Mouse (Mus musculus): ENCODE data around the gene Gng12. TPM values are rescaled to one million over a fixed set of nuclear protein-coding genes. Genes with fewer than 3 reads are reported as not detected.
A peak's percentile ranks its signal among the peaks of the same experiment; 100 is the strongest.
"Not testable (repeated sequence)": the region's sequence is repeated elsewhere in the genome, so short reads cannot be mapped to it uniquely, and the experiment has no call there.

Gng12 gene
- polyA plus RNA-seq, 1 experiment from 2014 or later, result 51.5 TPM

- Histone ChIP-seq H3K4me1 (replicated peaks; ENCODE audit: control insufficient read depth, insufficient read depth, low read length) (peaks cover 31% of the 10 kb centered on the region), H3K4me2 (no peak overlapping the region), H3K36me3 (ENCODE audit: control insufficient read depth, insufficient read depth, low read length) (no peaks in the 10 kb centered on the region), H3K27ac (ENCODE audit: low read depth, low read length) (no peak overlapping the region; the same call in 1 of the 2 replicates), H3K4me3 (ENCODE audit: low read depth, low read length) (no peak overlapping the region), H3K9ac (ENCODE audit: low read depth, low read length) (0 out of 2 replicates have a peak overlapping the region, but pooled peaks have one; percentile 25), H3K27me3 (replicated peaks; ENCODE audit: control insufficient read depth, insufficient read depth, low read length) (no peaks in the 10 kb centered on the region), H3K9me3 (ENCODE audit: control insufficient read depth, low read length) (no peaks in the 10 kb centered on the region)
- WGBS, result 77% methylated on average over 6 of the region's 6 CpGs
- peak; percentile 33 for ATAC-seq (replicated peaks; ENCODE audit: low FRiP score)
- no peak for DNase-seq (ENCODE audit: low spot score)
Measured at GRCm38 (mm10) chr6:67013293-67013948, 117.2 kb downstream of the Gng12 start.

GRCm38 (mm10) chr6:67013949-67014678 lies 117.9 kb downstream of the Gng12 start:
- H3K9ac ChIP-seq (ENCODE audit: low read depth, low read length), result 0 out of 2 replicates have a peak overlapping the region, but pooled peaks have one; percentile 25
- H3K27ac ChIP-seq (ENCODE audit: low read depth, low read length), result peak overlapping the region; percentile 19
- no peaks in the 10 kb centered on the region for H3K9me3 ChIP-seq (ENCODE audit: control insufficient read depth, low read length)
- H3K4me3 ChIP-seq (ENCODE audit: low read depth, low read length), result no peak overlapping the region
- DNase-seq (ENCODE audit: low spot score) (no peak), ATAC-seq (replicated peaks; ENCODE audit: low FRiP score) (peak; percentile 74)
- 83% methylated on average over 9 of the region's 9 CpGs for WGBS
- H3K36me3 ChIP-seq (ENCODE audit: control insufficient read depth, insufficient read depth, low read length), result no peaks in the 10 kb centered on the region
- peak overlapping the region; percentile 12; the same call in 1 of the 2 replicates for H3K4me2 ChIP-seq
- H3K27me3 ChIP-seq (replicated peaks; ENCODE audit: control insufficient read depth, insufficient read depth, low read length), result no peaks in the 10 kb centered on the region
- peaks cover 31% of the 10 kb centered on the region for H3K4me1 ChIP-seq (replicated peaks; ENCODE audit: control insufficient read depth, insufficient read depth, low read length)

- Histone ChIP-seq H3K27ac (ENCODE audit: low read depth, low read length) (no peak overlapping the region), H3K9ac (ENCODE audit: low read depth, low read length) (no peak overlapping the region), H3K9me3 (ENCODE audit: control insufficient read depth, low read length) (no peaks in the 10 kb centered on the region), H3K4me2 (no peak overlapping the region), H3K27me3 (replicated peaks; ENCODE audit: control insufficient read depth, insufficient read depth, low read length) (no peaks in the 10 kb centered on the region), H3K4me3 (ENCODE audit: low read depth, low read length) (no peak overlapping the region), H3K36me3 (ENCODE audit: control insufficient read depth, insufficient read depth, low read length) (no peaks in the 10 kb centered on the region), H3K4me1 (replicated peaks; ENCODE audit: control insufficient read depth, insufficient read depth, low read length) (peaks cover 31% of the 10 kb centered on the region)
- DNase-seq (ENCODE audit: low spot score), result no peak
- 87% methylated on average over 1 of the region's 1 CpGs for WGBS
- peak; percentile 32; the same call in 1 of the 2 replicates for ATAC-seq (replicated peaks; ENCODE audit: low FRiP score)
Measured at GRCm38 (mm10) chr6:67014679-67015075, 118.5 kb downstream of the Gng12 start.

- H3K27me3 ChIP-seq (replicated peaks; ENCODE audit: control insufficient read depth, insufficient read depth, low read length), result no peaks in the 10 kb centered on the region
- H3K9me3 ChIP-seq (ENCODE audit: control insufficient read depth, low read length), result no peaks in the 10 kb centered on the region
- no peak overlapping the region for H3K4me3 ChIP-seq (ENCODE audit: low read depth, low read length)
- DNase-seq (ENCODE audit: low spot score) (no peak), ATAC-seq (replicated peaks; ENCODE audit: low FRiP score) (no peak)
- H3K27ac ChIP-seq (ENCODE audit: low read depth, low read length), result no peak overlapping the region
- H3K4me2 ChIP-seq, result no peak overlapping the region
- WGBS, result 68% methylated on average over 8 of the region's 8 CpGs
- H3K4me1 ChIP-seq (replicated peaks; ENCODE audit: control insufficient read depth, insufficient read depth, low read length), result peaks cover 31% of the 10 kb centered on the region
- no peak overlapping the region for H3K9ac ChIP-seq (ENCODE audit: low read depth, low read length)
- no peaks in the 10 kb centered on the region for H3K36me3 ChIP-seq (ENCODE audit: control insufficient read depth, insufficient read depth, low read length)
Measured at GRCm38 (mm10) chr6:67015739-67016519, 119.7 kb downstream of the Gng12 start.

GRCm38 (mm10) chr6:67016520-67017111 lies 120.4 kb downstream of the Gng12 start:
- Histone ChIP-seq H3K27me3 (replicated peaks; ENCODE audit: control insufficient read depth, insufficient read depth, low read length) (no peaks in the 10 kb centered on the region), H3K4me2 (no peak overlapping the region), H3K4me3 (ENCODE audit: low read depth, low read length) (no peak overlapping the region), H3K4me1 (replicated peaks; ENCODE audit: control insufficient read depth, insufficient read depth, low read length) (peaks cover 31% of the 10 kb centered on the region), H3K36me3 (ENCODE audit: control insufficient read depth, insufficient read depth, low read length) (no peaks in the 10 kb centered on the region), H3K27ac (ENCODE audit: low read depth, low read length) (no peak overlapping the region), H3K9me3 (ENCODE audit: control insufficient read depth, low read length) (no peaks in the 10 kb centered on the region), H3K9ac (ENCODE audit: low read depth, low read length) (no peak overlapping the region)
- ATAC-seq (replicated peaks; ENCODE audit: low FRiP score) (no peak), DNase-seq (ENCODE audit: low spot score) (no peak)
- 73% methylated on average over 7 of the region's 7 CpGs for WGBS

- Histone ChIP-seq H3K27me3 (replicated peaks; ENCODE audit: control insufficient read depth, insufficient read depth, low read length) (no peaks in the 10 kb centered on the region), H3K4me3 (ENCODE audit: low read depth, low read length) (no peak overlapping the region), H3K27ac (ENCODE audit: low read depth, low read length) (no peak overlapping the region), H3K36me3 (ENCODE audit: control insufficient read depth, insufficient read depth, low read length) (no peaks in the 10 kb centered on the region), H3K9me3 (ENCODE audit: control insufficient read depth, low read length) (no peaks in the 10 kb centered on the region), H3K4me1 (replicated peaks; ENCODE audit: control insufficient read depth, insufficient read depth, low read length) (peaks cover 26% of the 10 kb centered on the region), H3K9ac (ENCODE audit: low read depth, low read length) (no peak overlapping the region), H3K4me2 (no peak overlapping the region)
- no peak for ATAC-seq (replicated peaks; ENCODE audit: low FRiP score)
- DNase-seq (ENCODE audit: low spot score), result no peak
- WGBS, result 78% methylated on average over 4 of the region's 4 CpGs
Measured at GRCm38 (mm10) chr6:67018365-67018764, 122.2 kb downstream of the Gng12 start.

- H3K4me2 ChIP-seq; DNase-seq (ENCODE audit: low spot score); H3K36me3 ChIP-seq (ENCODE audit: control insufficient read depth, insufficient read depth, low read length); H3K27ac ChIP-seq (ENCODE audit: low read depth, low read length); ATAC-seq (replicated peaks; ENCODE audit: low FRiP score); H3K9ac ChIP-seq (ENCODE audit: low read depth, low read length); H3K9me3 ChIP-seq (ENCODE audit: control insufficient read depth, low read length); H3K4me3 ChIP-seq (ENCODE audit: low read depth, low read length); H3K27me3 ChIP-seq (replicated peaks; ENCODE audit: control insufficient read depth, insufficient read depth, low read length): not testable (repeated sequence)
- H3K4me1 ChIP-seq (replicated peaks; ENCODE audit: control insufficient read depth, insufficient read depth, low read length), result peaks cover 20% of the 10 kb centered on the region
- WGBS, result 93% methylated on average over 7 of the region's 7 CpGs
Measured at GRCm38 (mm10) chr6:67019001-67019400, 122.8 kb downstream of the Gng12 start.

GRCm38 (mm10) chr6:67021308-67021707 lies 125.1 kb downstream of the Gng12 start:
- H3K4me1 ChIP-seq (replicated peaks; ENCODE audit: control insufficient read depth, insufficient read depth, low read length), result peaks cover 2% of the 10 kb centered on the region; the same call in 1 of the 2 replicates
- H3K27ac ChIP-seq (ENCODE audit: low read depth, low read length), result no peak overlapping the region
- no peak overlapping the region for H3K9ac ChIP-seq (ENCODE audit: low read depth, low read length)
- H3K4me2 ChIP-seq, result no peak overlapping the region
- no peaks in the 10 kb centered on the region for H3K9me3 ChIP-seq (ENCODE audit: control insufficient read depth, low read length)
- no peak for DNase-seq (ENCODE audit: low spot score)
- no peak overlapping the region for H3K4me3 ChIP-seq (ENCODE audit: low read depth, low read length)
- H3K27me3 ChIP-seq (replicated peaks; ENCODE audit: control insufficient read depth, insufficient read depth, low read length), result no peaks in the 10 kb centered on the region
- no peaks in the 10 kb centered on the region for H3K36me3 ChIP-seq (ENCODE audit: control insufficient read depth, insufficient read depth, low read length)
- WGBS, result 81% methylated on average over 5 of the region's 5 CpGs
- ATAC-seq (replicated peaks; ENCODE audit: low FRiP score), result no peak
